Mouse (Mus musculus) liver, adult 2 months (tissue): Measurements from ENCODE around the gene Bcl11b.

Source experiments
- CTCF ChIP-seq: fragments of 200-500 bp; IDR thresholded peaks from 2 replicates; pipeline ENCODE4 v1.5.1; 2011; ENCODE audit warnings: low read depth, low read length, control low read depth
- POLR2A ChIP-seq: fragments of 200-500 bp; IDR thresholded peaks from 2 replicates; pipeline ENCODE4 v1.6.1; 2011; ENCODE audit warnings: low read length, control low read depth; ENCODE audit not compliant: insufficient read depth; ENCODE audit errors: extremely low read depth

- TF ChIP-seq POLR2A (no peak), CTCF (no peak)
These were observed 135.1 kb downstream of the Bcl11b start for GRCm38 (mm10) chr12:107868291-107868690.
